ENCODE assay signal across 17 mouse cellular contexts in genomic region chr16:34376166-34376857, GRCm38 (mm10).
A peak's percentile ranks its signal among the peaks of the same experiment; 100 is the strongest.
DNase-seq lines count a peak whose midpoint lies in the region; ATAC-seq and TF ChIP-seq lines count a peak whose summit lies in the region.
"Had no signal": no experiment of that assay in that cellular context is flagged by ENCODE, and none has a peak within 500 bp of the region (broad histone marks: within the 10 kb centered on the region; RNA-seq: fewer than 3 reads in every experiment).

No protein-coding gene starts in this region.

- H3K9me3 ChIP-seq in kidney, embryonic 16.5 days (ENCODE audit: low read length) = no peaks in the 10 kb centered on the region
- H3K9me3 ChIP-seq in kidney, postnatal 0 days (replicated peaks; ENCODE audit: low read length) = no peaks in the 10 kb centered on the region
- H3K9me3 ChIP-seq: limb, embryonic 13.5 days; liver, embryonic 13.5 days; midbrain, embryonic 12.5 days had no signal

- peaks cover 9% of the 10 kb centered on the region; the same call in 1 of the 2 replicates for H3K4me1 ChIP-seq in kidney, embryonic 16.5 days (ENCODE audit: insufficient read depth, low read length)
- peaks cover 9% of the 10 kb centered on the region for H3K4me1 ChIP-seq in kidney, postnatal 0 days (replicated peaks; ENCODE audit: insufficient read depth, low read length)
- H3K4me1 ChIP-seq: liver, embryonic 13.5 days; midbrain, embryonic 12.5 days had no signal

- 57% methylated on average over 12 of the region's 12 CpGs for WGBS in kidney, embryonic 16.5 days
- 44% methylated on average over 12 of the region's 12 CpGs for WGBS in kidney, postnatal 0 days

- no peak overlapping the region for H3K9ac ChIP-seq in kidney, embryonic 16.5 days (replicated peaks; ENCODE audit: low read length)
- no peak overlapping the region for H3K9ac ChIP-seq in kidney, postnatal 0 days (ENCODE audit: low read depth, low read length)
- H3K9ac ChIP-seq: limb, embryonic 13.5 days; liver, embryonic 13.5 days; lung, embryonic 14.5 days; midbrain, embryonic 12.5 days had no signal

- peak overlapping the region; percentile 56 for H3K27ac ChIP-seq in gastrocnemius, adult 2 months
- H3K27ac ChIP-seq in kidney, embryonic 16.5 days (ENCODE audit: low read length) = no peak overlapping the region
- H3K27ac ChIP-seq in kidney, postnatal 0 days = no peak overlapping the region
- H3K27ac ChIP-seq: limb, embryonic 13.5 days; liver, embryonic 13.5 days; midbrain, embryonic 12.5 days had no signal

- no peak for DNase-seq in gastrocnemius, adult 2 months
- DNase-seq in gastrocnemius, adult 18-20 months (ENCODE audit: low spot score) = no peak
- peak; percentile 21 for DNase-seq in kidney, adult 11 months
- DNase-seq in kidney, postnatal 0 days (ENCODE audit: low spot score) = peak; percentile 66
- peak; percentile 37 for DNase-seq in mesoderm, embryonic 11.5 days (ENCODE audit: low read depth, low spot score)
- DNase-seq in left cerebral cortex, adult 9 months (ENCODE audit: low spot score in 2 of 2) = no peak
- DNase-seq: adrenal gland, postnatal 14 days; heart, postnatal 4 days; liver, embryonic 13.5 days; lung, embryonic 14.5 days; lung, postnatal 4 days; thymus, postnatal 14 days had no signal

- H3K27me3 ChIP-seq in kidney, embryonic 16.5 days (ENCODE audit: insufficient read depth, low read length) = no peaks in the 10 kb centered on the region
- H3K27me3 ChIP-seq in kidney, postnatal 0 days (ENCODE audit: insufficient read depth, low read length) = no peaks in the 10 kb centered on the region
- H3K27me3 ChIP-seq: limb, embryonic 13.5 days; liver, embryonic 13.5 days; midbrain, embryonic 12.5 days had no signal

- intact Hi-C loops in gastrocnemius, adult 2 months (cut with DNase I) = no loop called here

- TF ChIP-seq CTCF in gastrocnemius, adult 2 months (IDR thresholded peaks at IDR 0.05) = no peak
- TF ChIP-seq CTCF in kidney, postnatal 0 days (IDR thresholded peaks at IDR 0.05; ENCODE audit: low read depth) = no peak

- H3K4me2 ChIP-seq in kidney, embryonic 16.5 days (replicated peaks; ENCODE audit: low read depth, low read length) = no peak overlapping the region
- no peak overlapping the region for H3K4me2 ChIP-seq in kidney, postnatal 0 days (ENCODE audit: low read length)
- H3K4me2 ChIP-seq: limb, embryonic 13.5 days; liver, embryonic 13.5 days; lung, embryonic 14.5 days; midbrain, embryonic 12.5 days had no signal

- ATAC-seq in kidney, embryonic 16.5 days (ENCODE audit: low FRiP score, low TSS enrichment) = no peak
- ATAC-seq in kidney, postnatal 0 days (replicated peaks; ENCODE audit: low FRiP score, low read depth) = no peak
- ATAC-seq: forebrain, embryonic 14.5 days had no signal

- no peaks in the 10 kb centered on the region for H3K36me3 ChIP-seq in kidney, embryonic 16.5 days (ENCODE audit: insufficient read depth, low read length)
- no peaks in the 10 kb centered on the region for H3K36me3 ChIP-seq in kidney, postnatal 0 days (ENCODE audit: insufficient read depth, low read length)
- H3K36me3 ChIP-seq: limb, embryonic 13.5 days; liver, embryonic 13.5 days; midbrain, embryonic 12.5 days had no signal

- H3K4me3 ChIP-seq in gastrocnemius, adult 2 months = no peak overlapping the region
- H3K4me3 ChIP-seq in kidney, embryonic 16.5 days (ENCODE audit: low read length) = no peak overlapping the region
- no peak overlapping the region for H3K4me3 ChIP-seq in kidney, postnatal 0 days (replicated peaks; ENCODE audit: low read depth, low read length)
- H3K4me3 ChIP-seq: erythroblast, embryonic 14.5 days; limb, embryonic 13.5 days; liver, embryonic 13.5 days; midbrain, embryonic 12.5 days had no signal

Comparison
In these comparisons a context has a peak if more than half of its experiments do, and no peak if none do; other contexts are left out.
1. DNase-seq: peak in kidney, adult 11 months (single experiment), kidney, postnatal 0 days (single experiment) and mesoderm, embryonic 11.5 days (single experiment); none in gastrocnemius, adult 2 months (single experiment), gastrocnemius, adult 18-20 months (single experiment) and left cerebral cortex, adult 9 months (0 of 2).